Mouse (Mus musculus): ENCODE measurements around the gene Bspry.
"Not testable (repeated sequence)": the region's sequence is repeated elsewhere in the genome, so short reads cannot be mapped to it uniquely, and the experiment has no call there.

The Bspry gene

DNA sequence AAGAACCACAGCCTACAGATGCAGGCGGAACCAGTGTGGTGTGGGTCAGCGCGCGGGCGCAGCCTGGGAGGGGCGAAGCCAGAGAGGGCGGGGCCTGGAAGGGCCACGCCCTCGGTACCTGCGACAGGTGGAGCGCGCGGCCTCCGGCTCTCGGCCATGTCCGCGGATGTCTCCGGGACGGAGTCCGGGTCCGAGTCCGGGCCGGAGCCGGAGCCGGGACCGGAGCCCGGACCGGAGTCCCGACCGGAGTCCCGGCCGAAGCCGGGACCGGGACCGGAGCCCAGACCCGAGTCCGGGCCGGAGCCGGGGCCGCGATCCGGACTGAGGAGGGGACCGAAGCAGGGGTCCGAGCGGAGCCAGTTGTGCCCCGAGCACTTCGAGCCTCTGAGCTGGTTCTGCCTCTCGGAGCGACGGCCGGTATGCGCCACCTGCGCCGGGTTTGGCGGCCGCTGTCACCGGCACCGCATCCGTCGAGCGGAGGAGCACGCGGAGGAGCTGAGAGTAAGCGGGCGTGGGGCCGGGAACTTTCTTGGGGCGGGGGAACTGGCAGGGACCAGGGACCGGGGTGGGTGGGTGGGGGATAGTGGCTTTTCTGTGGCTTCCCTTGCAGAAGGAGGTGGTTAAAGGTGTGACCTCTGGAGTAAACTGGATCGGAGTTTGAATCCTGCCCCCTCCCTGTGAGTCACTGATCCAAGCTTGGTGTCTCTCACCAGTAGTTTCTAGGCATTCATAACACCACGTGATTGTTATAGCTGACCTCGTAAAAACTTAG lies at the start of gene Bspry:
TSS of gene Bspry (plus strand) at position 117 of the 772 bp plus-strand sequence.
- peak; percentile 80 for DNase-seq (ENCODE audit: low read depth, low spot score)

DNA sequence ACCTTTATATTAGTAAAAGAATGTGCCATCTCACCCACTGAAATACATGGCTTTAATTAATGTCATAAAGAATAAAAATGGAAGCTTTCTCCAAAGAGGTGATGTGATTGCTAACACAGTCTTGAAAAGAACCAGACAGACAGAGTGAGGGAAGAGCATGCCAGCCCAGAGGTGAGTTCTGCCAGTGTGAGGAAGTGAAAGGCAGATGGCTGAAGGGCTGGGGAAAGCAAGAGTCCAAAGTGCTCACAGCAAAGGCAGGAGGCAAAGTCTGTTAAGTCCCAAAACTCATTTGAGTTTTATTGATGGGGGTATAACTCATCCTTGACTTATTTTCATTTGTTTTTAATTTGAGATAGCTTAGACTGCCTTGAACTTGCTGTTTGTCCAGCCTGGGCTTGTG lies 49.2 kb upstream of the Bspry start:
- no peak for DNase-seq (ENCODE audit: low read depth, low spot score)

DNA sequence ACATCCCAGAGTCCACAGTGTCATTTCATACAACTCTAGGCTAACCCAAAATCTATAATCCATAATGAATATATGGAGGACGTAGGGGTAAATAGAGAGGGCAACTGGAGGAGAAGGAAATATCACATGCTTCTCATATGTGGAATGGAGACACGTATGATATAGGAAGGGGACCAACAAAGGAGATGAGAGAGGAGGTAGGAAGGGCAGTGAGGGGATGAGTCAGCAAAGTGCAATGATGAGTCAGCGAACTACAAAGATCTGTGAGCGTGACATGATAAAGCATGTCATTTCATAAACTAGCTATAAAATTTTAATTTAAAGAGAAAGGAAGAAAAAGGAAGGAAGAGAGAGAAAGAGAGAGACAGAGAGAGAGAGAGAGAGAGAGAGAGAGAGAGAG lies 48.3 kb upstream of the Bspry start:
- DNase-seq (ENCODE audit: low read depth, low spot score) = no peak

DNA sequence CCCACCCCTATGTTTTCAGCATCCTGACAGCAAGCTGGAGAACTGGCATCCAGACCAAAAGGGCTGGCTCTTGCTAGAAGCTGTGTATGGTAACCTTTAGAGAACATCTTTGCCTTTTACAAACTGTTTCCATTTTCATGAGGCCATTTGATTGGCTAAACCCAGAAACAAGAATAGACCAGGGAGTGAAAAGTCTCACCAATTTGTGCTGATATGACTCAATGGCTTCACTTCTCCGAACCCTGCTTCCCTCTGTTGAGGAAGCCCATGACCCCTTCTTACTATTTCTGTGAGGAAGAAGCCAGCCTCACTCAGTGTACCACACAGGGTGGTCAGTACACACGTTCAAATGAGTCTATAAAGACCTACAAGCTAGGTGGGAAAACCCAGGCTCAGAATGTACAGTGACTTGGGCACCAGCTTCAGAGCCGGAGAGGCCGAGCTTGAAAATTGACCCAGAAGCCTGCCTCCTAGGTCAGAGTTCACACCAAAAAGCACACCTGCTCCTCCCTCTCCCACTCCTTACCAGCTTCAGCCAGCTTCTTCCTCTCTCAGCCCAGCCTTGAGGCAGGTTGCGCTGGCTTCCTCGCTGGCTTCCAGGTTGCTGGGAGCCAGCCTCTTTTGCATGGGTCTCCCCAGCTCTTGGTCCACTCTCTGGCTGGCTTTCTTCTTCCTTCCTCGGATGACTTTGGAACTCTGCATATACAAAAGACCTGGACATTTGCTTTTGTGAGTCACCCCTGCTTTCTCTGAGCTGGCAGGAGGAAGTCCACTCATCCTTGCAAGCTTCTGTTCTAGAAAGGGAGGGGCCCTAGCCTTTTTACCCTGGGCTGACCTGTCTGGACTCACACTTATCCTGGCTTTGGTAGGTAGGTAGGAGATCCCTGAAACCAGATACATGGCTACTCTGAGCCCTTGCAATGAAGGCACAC lies 45.6 kb upstream of the Bspry start:
- peak; percentile 16 for DNase-seq (ENCODE audit: low read depth, low spot score)

DNA sequence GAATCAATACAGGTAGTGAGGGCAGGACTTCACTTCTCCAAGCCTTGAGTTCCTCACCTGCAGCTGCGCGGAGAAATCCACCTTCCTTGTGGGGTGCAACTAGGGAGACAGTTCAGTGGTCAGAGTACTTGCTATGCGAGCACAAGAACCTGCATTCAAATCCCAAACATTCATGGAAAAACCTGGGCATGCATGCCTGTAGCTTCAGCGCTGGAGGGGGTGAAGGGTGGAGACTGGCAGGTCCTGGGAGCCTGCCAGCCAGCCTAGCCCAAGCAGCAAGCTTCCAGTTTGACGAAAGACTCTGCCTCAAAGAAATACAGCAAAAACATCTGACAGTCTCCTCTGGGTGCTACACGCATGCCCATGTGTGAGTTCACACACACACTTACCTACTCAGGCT lies 44.8 kb upstream of the Bspry start, which contains the start of gene Rnf183:
TSS of gene Rnf183 (minus strand) at position 172 of the 400 bp plus-strand sequence.
- no peak for DNase-seq (ENCODE audit: low read depth, low spot score)

DNA sequence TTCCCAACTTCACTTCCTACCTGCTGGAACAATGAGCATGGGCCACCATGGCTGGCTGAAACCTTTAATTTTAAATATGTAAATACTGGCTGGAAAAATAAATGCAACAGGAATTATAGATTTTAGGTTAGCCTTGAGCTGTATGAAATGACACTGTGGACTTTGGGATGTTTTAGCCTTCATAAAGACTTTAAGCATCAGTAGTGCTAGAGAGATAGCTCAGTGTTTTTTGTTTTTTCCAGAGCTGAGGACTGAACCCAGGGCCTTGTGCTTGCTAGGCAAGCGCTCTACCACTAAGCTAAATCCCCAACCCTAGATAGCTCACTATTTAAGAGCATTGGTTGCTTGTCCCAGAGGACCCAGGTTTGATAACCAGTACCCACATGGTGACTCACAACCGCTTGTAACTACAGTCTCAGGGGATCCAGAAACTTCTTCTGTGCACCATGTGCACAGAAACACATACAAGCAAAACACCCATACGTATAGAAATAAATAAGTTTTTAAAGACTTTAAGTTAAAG lies 42.5 kb upstream of the Bspry start:
- no peak for DNase-seq (ENCODE audit: low read depth, low spot score)

DNA sequence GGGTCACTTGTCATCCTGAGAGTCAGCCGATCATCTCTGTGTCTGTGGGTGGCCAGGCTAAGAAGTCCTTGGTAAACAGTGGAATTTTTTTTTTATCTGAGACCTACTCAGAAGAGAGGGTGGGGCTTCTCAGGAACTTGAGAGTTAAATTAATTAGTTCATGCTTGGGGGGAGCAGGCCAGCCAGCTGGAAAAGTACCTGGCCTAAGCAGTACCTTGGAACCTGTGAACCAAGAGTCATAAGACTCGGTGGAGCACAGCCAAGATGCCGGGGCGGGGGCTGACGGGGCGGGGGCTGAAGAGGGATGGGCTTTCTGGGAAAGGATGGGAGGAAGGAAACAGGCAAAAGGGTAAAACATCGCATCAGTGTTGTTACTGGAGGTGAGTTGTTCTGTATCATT lies 42.0 kb upstream of the Bspry start:
- DNase-seq (ENCODE audit: low read depth, low spot score) = no peak

DNA sequence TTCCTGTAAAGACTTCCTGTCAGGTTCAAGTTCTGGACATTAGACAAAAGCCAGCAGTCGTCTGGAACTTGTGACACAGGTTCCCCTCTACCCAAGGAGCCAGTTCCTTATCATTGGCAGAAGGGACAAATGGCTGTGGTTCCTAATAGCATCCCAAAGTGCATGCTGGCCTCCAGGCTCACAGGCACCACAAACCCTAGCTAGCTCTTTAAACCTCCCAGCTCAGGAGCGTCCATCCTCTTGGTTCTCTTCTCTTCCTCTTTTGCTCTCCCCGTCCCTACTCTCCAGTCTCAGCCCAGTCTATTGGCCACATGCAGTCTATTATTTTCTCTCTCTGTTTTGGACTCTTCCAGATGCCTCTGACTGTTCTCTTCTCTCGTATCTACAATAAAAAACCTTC lies 40.1 kb upstream of the Bspry start:
- DNase-seq (ENCODE audit: low read depth, low spot score) = no peak

DNA sequence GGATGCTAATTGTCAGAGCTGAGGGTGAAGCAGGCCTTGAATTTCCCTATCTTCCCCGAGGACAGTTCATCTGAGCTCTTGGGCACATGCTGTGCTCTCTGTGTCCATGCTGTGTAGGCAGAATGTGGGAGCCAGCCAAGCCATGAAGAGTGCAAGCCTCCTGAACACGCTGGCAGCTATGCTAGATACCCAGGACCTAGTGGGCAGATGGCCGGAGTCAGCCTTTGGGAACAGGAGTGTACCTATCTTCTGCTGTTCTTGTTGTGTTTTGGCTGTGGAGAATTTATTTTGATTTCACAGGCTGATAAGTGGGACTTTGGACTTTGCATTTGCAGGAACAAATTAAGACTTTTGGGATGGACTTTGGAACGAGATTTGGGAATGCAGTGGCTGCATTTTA lies 39.3 kb upstream of the Bspry start:
- no peak for DNase-seq (ENCODE audit: low read depth, low spot score)

DNA sequence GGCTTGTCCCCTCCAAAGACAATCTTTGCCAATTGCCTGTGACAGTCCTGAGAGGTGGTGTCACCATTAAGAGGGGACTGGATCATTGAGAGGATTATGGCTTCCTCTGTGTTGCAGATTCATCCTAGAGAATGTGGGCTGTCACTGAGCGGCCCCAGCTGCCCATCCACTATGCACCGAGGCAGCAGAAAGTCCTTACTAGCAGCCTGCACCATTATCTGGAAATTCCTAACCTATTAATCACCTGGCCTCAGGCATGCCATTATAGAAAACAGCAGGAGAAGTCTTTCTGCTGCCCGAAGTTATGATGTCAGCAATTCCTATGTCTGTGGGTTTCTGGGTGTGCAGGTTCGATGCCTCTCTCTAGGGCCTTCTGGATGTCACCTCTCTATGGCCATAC lies 38.9 kb upstream of the Bspry start:
- no peak for DNase-seq (ENCODE audit: low read depth, low spot score)

DNA sequence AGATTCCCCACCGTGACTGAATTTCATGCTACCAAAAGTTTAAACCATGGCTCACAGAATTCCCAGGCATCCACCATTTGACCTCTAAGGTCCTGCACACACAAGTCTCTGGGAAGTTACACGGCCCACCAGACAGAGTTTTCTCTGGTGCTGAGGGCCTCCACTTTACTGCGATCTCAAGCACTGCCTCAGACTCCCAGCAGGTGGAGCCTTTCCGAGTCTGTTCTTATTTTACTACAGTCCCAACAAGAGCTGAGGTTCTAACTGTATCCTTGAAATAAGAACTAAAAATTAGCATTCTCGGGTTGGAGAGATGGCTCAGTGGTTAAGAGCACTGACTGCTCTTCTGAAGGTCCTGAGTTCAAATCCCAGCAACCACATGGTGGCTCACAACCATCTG lies 24.9 kb upstream of the Bspry start:
- peak; percentile 63 for DNase-seq (ENCODE audit: low read depth, low spot score)

DNA sequence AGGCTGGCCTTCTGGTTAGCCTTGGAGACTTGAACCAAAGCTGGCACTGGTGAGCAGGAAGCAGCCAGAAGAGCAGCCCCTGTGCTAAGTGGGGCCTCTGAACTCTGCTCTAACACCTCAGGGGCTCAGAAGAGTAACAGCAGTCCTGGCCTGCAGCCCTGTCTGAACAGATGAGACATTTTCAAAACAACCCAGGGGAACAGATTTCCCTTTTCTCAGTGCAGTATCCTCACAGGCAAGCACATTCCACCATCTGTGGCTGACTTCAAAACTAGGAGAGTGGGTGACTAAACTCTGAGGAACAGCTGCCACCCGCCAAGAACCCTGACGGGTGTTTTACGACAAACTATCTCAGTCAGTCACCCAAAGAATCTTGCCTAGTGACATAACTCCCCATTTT lies 20.8 kb upstream of the Bspry start:
- DNase-seq (ENCODE audit: low read depth, low spot score) = no peak

DNA sequence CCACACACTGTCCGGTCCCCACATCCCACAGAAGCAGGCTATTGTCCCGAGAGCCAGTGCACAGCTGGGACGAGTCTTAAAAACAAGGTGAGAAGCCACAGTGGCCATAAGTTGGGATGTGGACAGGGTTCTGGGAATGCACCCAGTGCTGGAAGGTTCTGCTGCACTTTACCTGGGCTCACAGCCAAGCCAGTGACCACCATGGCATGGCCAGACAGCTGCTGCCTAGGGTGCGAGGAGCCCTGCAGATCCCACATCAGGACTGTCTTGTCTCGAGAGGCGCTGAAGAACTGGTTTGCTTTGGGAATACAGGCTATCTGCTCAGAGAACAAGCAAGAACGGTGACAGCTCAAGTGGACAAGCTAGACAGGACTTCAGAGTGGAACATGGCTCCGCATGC lies 19.5 kb upstream of the Bspry start:
- no peak for DNase-seq (ENCODE audit: low read depth, low spot score)

DNA sequence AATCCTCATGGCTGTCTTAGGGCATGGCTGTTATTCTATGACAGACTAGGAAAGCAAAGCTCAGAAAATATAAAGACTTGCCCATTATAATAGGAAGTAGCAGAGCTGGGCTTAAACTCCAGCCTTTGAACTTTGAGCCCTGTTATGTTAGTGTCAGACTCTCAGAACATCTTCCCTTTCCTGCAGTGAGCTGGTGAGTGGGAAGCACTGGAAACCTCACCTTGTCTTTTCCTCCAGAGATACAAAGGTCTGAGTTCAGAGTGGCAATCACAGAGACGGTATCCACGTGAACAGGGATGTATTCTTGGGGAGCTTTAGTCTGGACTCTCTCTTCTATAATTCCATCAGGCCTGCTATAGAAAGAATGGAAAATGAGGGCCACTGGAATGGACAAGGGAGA lies 16.7 kb upstream of the Bspry start:
- no peak for DNase-seq (ENCODE audit: low read depth, low spot score)

DNA sequence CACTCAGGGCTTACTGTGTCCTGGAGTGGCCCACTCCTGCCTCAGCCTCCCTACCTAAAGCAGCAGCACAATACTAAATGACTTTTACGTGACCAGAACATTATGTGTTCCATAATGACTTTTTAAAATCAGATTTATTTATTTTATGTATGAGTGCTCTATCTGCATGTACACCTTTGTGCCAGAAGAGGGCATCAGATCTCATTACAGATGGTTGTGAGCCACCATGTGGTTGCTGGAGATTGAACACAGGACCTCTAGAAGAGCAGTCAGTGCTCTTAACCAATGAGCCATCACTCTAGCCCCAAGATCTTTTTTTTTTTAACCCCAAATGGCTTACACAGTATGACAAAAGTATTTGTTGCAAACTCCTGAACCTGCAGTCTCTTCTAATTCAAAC lies 11.7 kb upstream of the Bspry start:
- peak; percentile 52 for DNase-seq (ENCODE audit: low read depth, low spot score)

DNA sequence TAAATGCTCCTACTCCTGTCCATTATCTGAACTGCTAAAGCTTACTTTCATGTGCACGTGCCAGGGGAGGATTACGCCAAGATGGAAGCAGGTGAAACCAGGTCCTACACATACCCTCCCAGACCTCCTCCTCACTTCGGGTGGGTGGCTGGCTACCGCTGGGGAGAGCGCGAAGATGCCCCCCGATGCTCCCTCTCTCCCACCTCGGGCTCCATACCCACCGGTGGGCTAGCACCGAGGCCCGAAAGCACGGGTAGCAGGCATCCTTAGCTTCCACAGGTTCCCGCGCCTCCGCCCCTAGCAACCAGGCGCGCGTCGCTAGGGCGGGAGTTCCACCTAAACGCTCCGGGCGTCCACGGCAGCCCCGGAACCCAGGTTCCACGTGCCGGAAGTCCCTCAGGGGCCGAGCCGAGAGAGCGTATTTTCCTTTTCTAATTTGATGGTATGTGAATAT lies 9.2 kb upstream of the Bspry start, which contains the start of gene Wdr31:
TSS of gene Wdr31 (minus strand) at position 299 of the 454 bp plus-strand sequence.
- DNase-seq (ENCODE audit: low read depth, low spot score) = peak; percentile 92

DNA sequence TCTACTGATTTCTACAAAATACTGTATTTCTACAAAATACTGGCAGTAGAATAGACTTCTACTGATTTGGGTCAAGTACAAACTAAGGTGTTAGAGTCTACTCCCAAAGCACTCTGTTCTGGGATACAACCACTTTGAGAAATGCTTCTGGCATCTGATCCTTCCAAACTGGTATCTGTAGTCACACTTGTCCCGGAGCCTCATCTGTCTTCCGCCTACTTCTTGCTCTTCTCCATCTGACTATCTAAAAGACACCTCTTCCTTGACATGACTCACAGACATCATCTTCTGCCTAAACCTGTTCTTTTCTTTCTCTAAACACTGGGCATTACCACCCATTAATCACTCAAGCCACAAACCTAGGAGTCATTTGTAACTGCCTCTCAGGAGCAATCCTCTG lies 7.8 kb upstream of the Bspry start:
- no peak for DNase-seq (ENCODE audit: low read depth, low spot score)

DNA sequence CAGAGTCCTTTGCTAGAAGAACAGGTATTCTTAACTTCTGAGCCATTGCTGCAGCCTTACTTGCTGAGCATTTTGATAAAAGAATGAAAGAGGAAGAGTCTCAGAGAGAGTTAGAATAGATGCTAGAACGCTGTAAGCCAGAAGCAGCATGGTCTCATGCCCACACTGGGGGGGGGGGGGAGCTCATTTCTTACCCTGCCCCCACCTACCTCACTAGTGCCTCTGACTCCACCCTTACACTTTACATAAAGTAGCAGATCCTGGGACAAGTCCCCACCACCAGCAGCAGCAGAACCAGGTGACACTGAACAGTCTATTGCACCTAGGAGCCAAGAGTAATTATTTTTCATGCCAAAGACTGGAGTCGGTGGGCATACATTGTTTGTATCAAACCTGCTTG lies 4.7 kb upstream of the Bspry start:
- DNase-seq (ENCODE audit: low read depth, low spot score) = no peak

DNA sequence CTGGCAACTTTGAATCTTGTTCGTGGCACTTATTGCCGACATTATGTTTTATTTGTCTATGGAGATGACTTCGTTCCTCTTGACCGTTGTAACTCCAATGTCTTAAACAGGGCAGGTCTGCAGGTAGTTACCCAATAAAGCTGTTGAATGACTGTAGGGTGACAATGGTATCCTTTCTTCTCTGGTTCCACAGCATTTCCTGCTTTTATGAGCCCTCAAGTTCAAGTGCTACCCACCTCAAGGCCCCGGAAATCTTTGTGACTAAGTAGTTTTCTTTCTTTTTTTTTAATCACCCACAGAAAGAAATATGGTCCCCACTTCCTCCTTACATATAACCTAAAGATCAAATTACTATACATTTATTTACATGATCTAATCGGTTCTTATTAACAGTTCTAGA lies 4.1 kb upstream of the Bspry start:
- no peak for DNase-seq (ENCODE audit: low read depth, low spot score)

DNA sequence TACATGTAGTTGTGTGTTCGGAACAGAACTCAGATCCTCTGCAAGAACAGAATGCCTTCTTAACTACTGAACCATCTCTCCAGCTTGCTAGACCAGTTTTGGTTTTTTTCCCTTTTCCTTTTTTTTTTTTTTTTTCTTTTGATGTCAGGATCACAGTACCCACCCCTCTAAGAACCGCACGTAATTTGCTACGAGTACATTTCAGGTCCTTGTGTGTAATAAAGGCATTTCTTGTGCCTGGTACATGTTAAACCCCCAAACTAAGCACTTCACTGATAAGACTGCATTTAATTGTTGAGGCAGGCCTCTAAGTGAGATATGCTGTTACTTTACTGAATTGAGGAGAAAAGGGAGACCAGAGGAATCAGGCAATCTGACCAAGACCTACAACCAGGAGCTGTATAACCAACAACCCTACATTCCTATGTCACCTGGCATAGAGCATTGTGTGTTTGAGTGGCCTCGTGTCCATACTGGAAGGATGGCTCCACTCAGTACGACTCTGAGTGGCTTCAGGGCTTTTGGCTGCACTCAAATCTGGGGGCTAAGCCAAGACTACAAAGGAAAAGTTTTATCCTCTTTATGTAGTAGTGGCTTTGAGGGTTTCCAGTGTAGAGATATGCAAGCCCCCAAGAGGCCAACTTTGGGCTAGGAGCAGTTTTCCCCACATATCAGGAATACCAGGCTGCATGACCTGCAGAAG lies 2.2 kb upstream of the Bspry start:
- no peak for DNase-seq (ENCODE audit: low read depth, low spot score)

DNA sequence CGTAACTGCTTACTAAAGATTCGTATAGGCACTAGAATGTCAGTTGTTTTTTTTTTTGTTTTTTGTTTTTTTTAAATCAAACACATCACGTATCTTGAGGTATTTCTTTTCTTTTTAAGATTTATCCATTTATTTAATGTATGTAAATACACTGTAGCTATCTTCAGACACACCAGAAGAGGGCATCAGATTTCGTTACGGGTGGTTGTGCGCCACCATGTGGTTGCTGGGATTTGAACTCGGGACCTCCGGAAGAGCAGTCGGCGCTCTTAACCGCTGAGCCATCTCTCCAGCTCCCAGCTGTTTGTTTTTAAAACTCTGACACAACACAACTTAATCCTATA lies 288 bp upstream of the Bspry start:
- DNase-seq (ENCODE audit: low read depth, low spot score) = not testable (repeated sequence)

All from ZHBTc4 (cell line).